Mouse (Mus musculus) spleen, adult 2 months (tissue): ENCODE measurements at regions not wholly inside any gene's neighbourhood (a gene's known extent, or its start where the extent isn't known, plus 50 kb on each side); places are given as distances from the start of the nearest gene placed in this dataset.

Experiments used
- DNase-seq, 2 experiments: peaks; one replicate each; pipeline versions ENCODE4 v3.0.0 to v3.0.0-alpha.2; 2012 to 2021; ENCODE audit warnings: low spot score in 2 of 2, low read depth in 1 of 2
- H3K27ac ChIP-seq: fragments of 200-500 bp; 2 replicates; pipeline ENCODE4 v1.5.1; 2012; ENCODE audit warnings: low read length, inconsistent platforms; ENCODE audit not compliant: insufficient read depth
- H3K27me3 ChIP-seq: fragments of 200-500 bp; 2 replicates; pipeline ENCODE4 v1.6.1; 2012; ENCODE audit warnings: mild to moderate bottlenecking, moderate library complexity, low read length, inconsistent platforms; ENCODE audit not compliant: control insufficient read depth, insufficient read depth
- H3K36me3 ChIP-seq: fragments of 200-500 bp; 2 replicates; pipeline ENCODE4 v1.6.1; 2012; ENCODE audit warnings: mild to moderate bottlenecking, low read length, inconsistent platforms; ENCODE audit not compliant: control insufficient read depth, insufficient read depth
- H3K4me1 ChIP-seq: fragments of 200-500 bp; 2 replicates; pipeline ENCODE4 v1.6.1; 2011; ENCODE audit warnings: inconsistent platforms; ENCODE audit not compliant: control insufficient read depth, insufficient read depth, insufficient read length
- H3K4me3 ChIP-seq: fragments of 200-500 bp; 2 replicates; pipeline ENCODE4 v1.5.1; 2011; ENCODE audit warnings: mild to moderate bottlenecking, inconsistent platforms; ENCODE audit not compliant: insufficient read depth, insufficient read length; ENCODE audit errors: extremely low read depth
- CTCF ChIP-seq: fragments of 200-500 bp; IDR thresholded peaks from 2 replicates; pipeline ENCODE4 v1.5.1; 2011; ENCODE audit warnings: mild to moderate bottlenecking, inconsistent platforms; ENCODE audit not compliant: insufficient read depth, insufficient read length, insufficient replicate concordance; ENCODE audit errors: extremely low read depth
- POLR2A ChIP-seq: fragments of 200-500 bp; IDR thresholded peaks from 2 replicates; pipeline ENCODE4 v1.6.1; 2011; ENCODE audit warnings: low read depth, low read length, inconsistent platforms
- WGBS: fragments of 180-500 bp; shearing (Covaris S2); methylation state at CpG from one replicate; pipeline ENCODE4 v1.1.7; 2018; 5-methylcytosine and 5-hydroxymethylcytosine counted together

DNA sequence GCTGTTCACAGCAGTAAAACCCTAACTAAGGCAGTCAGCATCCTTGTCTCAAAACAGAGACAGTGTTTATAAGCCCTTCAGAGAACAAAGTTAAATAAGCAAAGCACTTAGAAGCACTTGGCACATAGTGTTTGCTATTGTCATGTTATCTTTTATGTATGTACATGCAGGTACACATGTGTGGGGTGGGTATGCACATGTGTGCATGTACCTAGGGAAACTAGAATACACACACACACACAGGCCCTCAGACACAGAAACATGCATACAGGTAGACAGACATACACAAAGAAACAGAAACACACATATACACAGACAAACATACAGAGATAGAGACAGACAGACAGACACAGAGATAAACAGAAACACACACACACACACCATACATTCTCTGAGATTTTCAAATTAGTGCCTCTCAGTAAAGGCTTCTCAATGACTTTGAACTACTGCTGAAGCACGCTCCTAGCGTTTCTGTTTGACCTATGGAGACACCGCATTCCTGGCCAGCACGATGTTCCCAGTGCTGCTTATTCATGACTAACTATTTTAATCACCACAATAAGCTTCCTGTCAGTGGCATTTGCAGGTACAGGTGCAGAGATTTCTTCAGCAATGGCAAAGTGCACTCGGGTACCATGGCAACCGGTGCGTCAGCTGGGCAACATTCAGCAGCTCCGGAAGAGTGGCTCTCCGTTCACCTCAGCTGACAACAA lies 148.1 kb downstream of the Rap2a start:
- H3K4me3 ChIP-seq, result no peak overlapping the region
- DNase-seq, result no peak
- H3K27ac ChIP-seq, result no peak overlapping the region
- no peak for TF ChIP-seq POLR2A
- no peak for TF ChIP-seq CTCF
- WGBS, result 81% methylated on average over 9 of the region's 9 CpGs
- H3K36me3 ChIP-seq, result no peaks in the 10 kb centered on the region
- H3K4me1 ChIP-seq, result no peaks in the 10 kb centered on the region
- H3K27me3 ChIP-seq, result no peaks in the 10 kb centered on the region

DNA sequence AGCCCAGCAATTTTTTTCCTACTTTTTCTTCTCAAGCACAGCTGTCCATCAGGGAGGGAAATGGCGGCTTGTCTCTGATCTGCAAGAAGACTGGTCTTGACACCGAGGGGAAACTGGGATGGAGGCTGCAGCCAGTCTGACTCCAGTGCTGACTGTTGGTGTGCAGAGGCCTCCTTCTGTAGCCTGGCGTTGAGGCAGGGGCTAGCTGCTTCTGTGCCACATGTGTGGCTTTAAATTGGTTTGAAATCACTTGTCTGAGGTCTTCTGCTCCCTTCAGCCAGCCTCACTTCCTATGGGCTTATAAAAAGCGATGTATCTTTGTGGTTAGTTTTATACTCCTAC lies 148.7 kb downstream of the Rap2a start:
- H3K27ac ChIP-seq, result no peak overlapping the region
- DNase-seq, result no peak
- H3K4me3 ChIP-seq, result no peak overlapping the region
- TF ChIP-seq CTCF, result no peak
- no peak for TF ChIP-seq POLR2A
- H3K27me3 ChIP-seq, result no peaks in the 10 kb centered on the region
- no peaks in the 10 kb centered on the region for H3K36me3 ChIP-seq
- no peaks in the 10 kb centered on the region for H3K4me1 ChIP-seq
- 84% methylated on average over 4 of the region's 4 CpGs for WGBS

DNA sequence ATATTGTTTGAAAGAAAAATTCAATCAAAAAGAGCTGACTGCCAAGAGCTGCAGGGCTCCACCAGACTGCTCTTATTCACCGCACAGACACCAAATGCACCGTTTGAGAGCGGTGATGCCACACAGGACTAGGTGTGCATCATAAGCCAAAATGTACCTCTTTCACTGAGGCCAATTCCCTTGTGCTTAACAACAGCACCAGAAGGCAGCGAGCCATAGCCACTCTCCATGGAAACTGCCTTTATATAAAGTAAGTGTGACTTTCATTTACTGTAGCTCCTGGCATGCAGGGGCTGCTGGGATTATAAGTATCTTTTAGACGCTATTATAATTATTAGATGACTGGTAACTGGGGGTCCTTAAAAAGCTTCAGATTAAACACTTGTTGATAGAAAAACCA lies 154.5 kb downstream of the Rap2a start:
- TF ChIP-seq CTCF, result no peak
- TF ChIP-seq POLR2A, result no peak
- H3K36me3 ChIP-seq, result no peaks in the 10 kb centered on the region
- H3K4me1 ChIP-seq, result no peaks in the 10 kb centered on the region
- H3K27me3 ChIP-seq, result no peaks in the 10 kb centered on the region
- no peak for DNase-seq
- WGBS, result 92% methylated on average over 5 of the region's 5 CpGs
- no peak overlapping the region for H3K27ac ChIP-seq
- H3K4me3 ChIP-seq, result no peak overlapping the region

GRCm38 (mm10) chr14:120636726-120637400 lies 158.6 kb downstream of the Rap2a start:
- H3K27ac ChIP-seq, result no peak overlapping the region
- no peak overlapping the region for H3K4me3 ChIP-seq
- WGBS, result 84% methylated on average over 6 of the region's 6 CpGs
- no peak for DNase-seq
- H3K4me1 ChIP-seq, result no peaks in the 10 kb centered on the region
- TF ChIP-seq POLR2A (no peak), CTCF (no peak)
- H3K27me3 ChIP-seq, result no peaks in the 10 kb centered on the region
- no peaks in the 10 kb centered on the region for H3K36me3 ChIP-seq

DNA sequence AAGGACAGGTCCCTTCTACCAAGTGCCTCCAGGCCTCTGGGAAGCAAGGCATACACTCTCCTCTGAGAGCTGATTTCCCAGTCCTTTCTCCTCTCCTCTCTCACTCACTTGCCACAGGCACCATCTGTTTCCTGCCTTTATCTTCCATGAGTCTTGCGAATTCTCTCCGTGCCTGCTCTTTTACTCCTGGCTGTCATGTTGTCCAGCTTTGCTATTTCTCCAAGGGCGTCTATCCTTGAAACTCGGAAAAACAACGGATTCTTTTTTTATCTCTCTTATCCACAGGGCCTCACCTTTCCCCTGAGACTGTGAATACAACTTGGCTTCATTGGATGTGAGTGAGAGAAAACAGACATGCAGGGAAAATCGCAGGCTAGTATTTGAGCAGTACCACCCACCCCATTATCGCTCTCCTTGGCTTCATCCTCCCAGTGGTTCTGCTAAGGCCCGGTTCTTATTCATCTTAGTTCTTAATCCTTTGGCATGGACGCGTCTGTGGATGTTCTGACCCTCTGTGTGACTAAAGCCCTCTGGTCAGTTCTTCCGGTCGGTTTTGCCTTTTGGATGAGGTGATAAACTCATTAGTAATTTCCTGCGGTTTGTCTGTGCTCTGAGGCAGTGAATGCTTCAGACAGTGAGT lies 159.4 kb downstream of the Rap2a start:
- no peak overlapping the region for H3K27ac ChIP-seq
- no peak for TF ChIP-seq CTCF
- no peak for TF ChIP-seq POLR2A
- H3K27me3 ChIP-seq, result no peaks in the 10 kb centered on the region
- H3K4me3 ChIP-seq, result no peak overlapping the region
- no peak for DNase-seq
- no peaks in the 10 kb centered on the region for H3K4me1 ChIP-seq
- whole genome bisulfite sequencing, result 75% methylated on average over 13 of the region's 13 CpGs
- H3K36me3 ChIP-seq, result no peaks in the 10 kb centered on the region

GRCm38 (mm10) chr14:120642591-120642990 lies 164.3 kb downstream of the Rap2a start:
- no peaks in the 10 kb centered on the region for H3K27me3 ChIP-seq
- H3K4me1 ChIP-seq, result no peaks in the 10 kb centered on the region
- no peak for TF ChIP-seq POLR2A
- TF ChIP-seq CTCF, result no peak
- H3K27ac ChIP-seq, result no peak overlapping the region
- DNase-seq, result no peak
- no peaks in the 10 kb centered on the region for H3K36me3 ChIP-seq
- H3K4me3 ChIP-seq, result no peak overlapping the region
- 85% methylated on average over 5 of the region's 5 CpGs for WGBS

DNA sequence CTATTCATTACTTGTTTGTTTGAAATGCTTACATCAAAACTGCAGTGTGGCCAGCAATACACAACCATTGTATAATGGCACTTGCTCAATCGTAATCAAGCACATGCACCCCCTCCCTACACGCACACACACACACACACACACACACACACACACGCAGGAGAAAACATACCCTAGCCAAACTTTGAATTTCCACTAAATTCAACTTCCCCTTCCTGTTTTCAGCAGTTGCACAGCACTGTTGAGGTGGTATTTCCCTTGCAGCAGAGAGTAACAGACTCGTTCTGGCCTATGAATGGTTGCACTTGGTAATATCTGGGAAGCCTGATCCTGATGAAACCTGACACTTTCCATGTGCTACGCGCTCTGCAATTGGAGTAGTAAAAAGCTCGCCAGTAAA lies 173.8 kb downstream of the Rap2a start:
- WGBS, result 79% methylated on average over 7 of the region's 7 CpGs
- no peak for TF ChIP-seq POLR2A
- TF ChIP-seq CTCF, result no peak

More for the DNA sequence above, 173.8 kb downstream of the Rap2a start:
- Histone ChIP-seq H3K4me1 (no peaks in the 10 kb centered on the region), H3K27ac (no peak overlapping the region), H3K27me3 (no peaks in the 10 kb centered on the region), H3K36me3 (no peaks in the 10 kb centered on the region), H3K4me3 (no peak overlapping the region)
- DNase-seq, result no peak
